Mouse (Mus musculus) left cerebral cortex, adult 2 months (tissue): Measurements from ENCODE around the gene Cox6b1. TPM values are rescaled to one million over a fixed set of nuclear protein-coding genes. Genes with fewer than 3 reads are reported as not detected.

Experiments
- DNase-seq, 2 experiments: peaks; one replicate each; pipeline ENCODE4 v3.0.0; 2021 to 2022; ENCODE audit warnings: low spot score in 2 of 2, mixed read lengths in 1 of 2; ENCODE audit errors: extremely low spot score in 1 of 2
- H3K27ac ChIP-seq: fragments of 200-600 bp; 2 replicates; pipeline ENCODE4 v1.8.1; 2022
- H3K4me3 ChIP-seq: fragments of 200-600 bp; 2 replicates; pipeline ENCODE4 v1.8.1; 2022
- CTCF ChIP-seq: fragments of 200-600 bp; IDR thresholded peaks from 2 replicates; pipeline ENCODE4 v1.8.1; 2022; ENCODE audit warnings: antibody characterized with exemption, mild to moderate bottlenecking, moderate library complexity
- intact Hi-C: fragments of 180-260 bp; cut with DNase I; formaldehyde crosslinking; loops from one replicate; pipeline ENCODE4 v1.15.1; 2025
- long read RNA-seq, 2 experiments: library from polyadenylated mRNA; stranded (forward); transcript quantifications; one replicate each; pipeline ENCODE4 v2.0.0; 2021; ENCODE audit warnings: borderline mapping rate in 2 of 2
- total RNA-seq, 2 experiments: library from RNA; stranded (reverse); gene quantifications; 2 replicates each; pipeline ENCODE4 v1.2.3; 2021

Cox6b1 gene
- 100 to 1,000 TPM; 565 to 587 TPM for total RNA-seq
- long read RNA-seq, experiment 1, transcript Cox6b1-201 (4 exons, 618 nt), result major isoform, 266 of 279 reads
- long read RNA-seq, experiment 1, partial matches to known transcripts, result 10 of 279 reads
- long read RNA-seq, experiment 1, other reads (novel, unspliced or antisense), result 3 of 279 reads
- long read RNA-seq, experiment 2, transcript Cox6b1-201 (4 exons, 618 nt), result major isoform, 189 of 194 reads
- long read RNA-seq, experiment 2, partial matches to known transcripts, result 1 of 194 reads
- long read RNA-seq, experiment 2, other reads (novel, unspliced or antisense), result 4 of 194 reads

GRCm38 (mm10) chr7:30625530-30626384 lies at the start of gene Cox6b1:
Gene Cox6b1 (minus strand): TSS chr7:30626151.
- H3K4me3 ChIP-seq, result peak within 1 kb of the TSS; percentile 89
- peak within 1 kb of the TSS; percentile 91 for H3K27ac ChIP-seq
- DNase-seq, result peak; percentile 80 to 85
- intact Hi-C loops, result loop anchor here (5.0 kb wide), 1 partner anchor 38 kb away; the partner anchor contains the start of gene Kmt2b
- no peak for TF ChIP-seq CTCF

DNA sequence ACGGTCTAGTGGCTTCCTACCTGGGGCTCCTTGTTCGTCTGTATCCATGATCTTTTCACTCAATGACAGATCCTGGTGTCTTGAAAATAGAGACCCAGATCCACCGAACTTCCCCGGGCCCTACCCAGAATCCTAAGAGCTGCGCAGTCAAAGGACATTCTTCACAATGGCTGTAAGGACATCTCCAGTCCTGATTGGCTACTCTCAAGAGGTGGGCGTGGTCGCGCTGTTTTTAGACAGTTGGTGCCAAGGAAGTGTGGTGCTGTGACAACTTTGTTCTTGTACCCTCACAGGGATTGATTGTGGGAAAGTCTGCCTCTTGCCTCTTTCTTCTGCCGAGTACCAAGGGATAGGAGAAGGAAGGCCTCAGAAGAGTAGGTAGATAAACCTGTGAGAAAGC lies 45.5 kb upstream of the Cox6b1 start, which contains the start of gene Pmis2:
TSS of gene Pmis2 (minus strand) at position 126 of the 400 bp plus-strand sequence.
- H3K4me3 ChIP-seq, result no peak within 1 kb of the TSS
- TF ChIP-seq CTCF, result no peak
- intact Hi-C loops, result no loop called here

DNA sequence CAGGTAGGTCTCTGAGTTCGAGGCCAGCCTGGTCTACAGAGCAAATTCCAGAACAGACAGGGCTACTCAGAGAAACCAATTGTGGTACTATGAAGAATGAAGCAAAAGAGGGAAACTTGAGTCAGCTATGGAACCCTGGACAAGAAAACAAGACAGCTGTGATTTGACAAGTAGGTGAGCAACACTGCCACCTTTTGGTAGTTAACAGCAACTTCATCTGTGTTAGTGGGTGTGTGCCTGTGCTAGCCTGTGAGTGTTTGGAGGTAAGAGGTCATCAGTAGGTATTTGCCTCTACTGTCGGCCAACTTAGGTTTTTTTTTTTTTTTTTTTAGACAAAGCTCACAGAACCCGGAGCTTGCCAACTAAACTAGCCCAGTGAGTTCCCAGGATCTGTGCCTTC lies 43.3 kb upstream of the Cox6b1 start:
- peak; percentile 34 for TF ChIP-seq CTCF
- H3K4me3 ChIP-seq, result no peak overlapping the region
- no peak overlapping the region for H3K27ac ChIP-seq
- no peak for DNase-seq
- intact Hi-C loops, result loop anchor here (5.0 kb wide), 1 partner anchor 188 kb away; the partner anchor contains the start of gene Ffar3

More for the DNA sequence above, 45.5 kb upstream of the Cox6b1 start, which contains the start of gene Pmis2:
- no peak within 1 kb of the TSS for H3K27ac ChIP-seq
- DNase-seq, result no peak

- peak overlapping the region; percentile 64 for H3K27ac ChIP-seq
- intact Hi-C loops, result loop anchor here (1.0 to 5.0 kb wide), 2 partner anchors 64 to 192 kb away; partner anchors contain the start of genes Ffar3 and Tmem147
- DNase-seq, result no peak
- no peak for TF ChIP-seq CTCF
- peak overlapping the region; percentile 68 for H3K4me3 ChIP-seq
Measured at GRCm38 (mm10) chr7:30665321-30665720, 39.4 kb upstream of the Cox6b1 start.

DNA sequence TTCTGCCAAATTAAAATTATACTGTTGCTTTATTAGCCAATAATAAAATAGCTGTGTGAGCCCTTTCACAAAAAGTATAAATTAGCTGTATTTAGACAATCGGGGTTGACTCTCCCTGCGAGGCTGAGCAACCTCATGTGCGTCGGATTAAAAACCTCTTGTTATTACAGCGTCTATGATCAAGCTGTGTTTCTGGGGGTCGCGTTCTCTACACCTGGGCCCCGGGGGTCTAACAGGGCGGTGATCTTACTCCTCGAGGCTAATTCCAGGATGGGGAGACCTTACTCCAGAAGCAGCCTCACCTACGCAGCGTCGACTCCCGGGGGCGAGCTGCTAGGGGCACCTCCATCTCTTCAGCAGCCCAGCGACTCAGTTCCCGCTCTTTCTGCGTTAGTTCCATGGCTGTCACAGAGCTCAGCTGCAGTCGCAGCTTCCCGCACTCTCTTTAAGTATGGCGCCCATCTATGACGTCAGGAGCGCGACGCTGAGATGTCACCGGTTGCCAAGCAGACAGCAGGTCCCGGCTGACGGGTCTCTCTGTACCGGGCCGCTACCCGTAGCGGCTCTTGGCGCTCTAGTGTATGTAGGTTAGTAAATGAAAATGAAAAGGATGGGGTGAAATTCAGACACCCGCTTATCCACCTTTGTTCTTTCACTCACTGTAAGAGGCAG lies 38.7 kb upstream of the Cox6b1 start, which contains the start of gene Haus5:
TSS of gene Haus5 (minus strand) at position 466 of the 672 bp plus-strand sequence.
- TF ChIP-seq CTCF, result no peak
- Histone ChIP-seq H3K4me3 (peak within 1 kb of the TSS; percentile 68), H3K27ac (peak within 1 kb of the TSS; percentile 64)
- peak; percentile 89 to 91 for DNase-seq
- intact Hi-C loops, result loop anchor here (1.0 to 5.0 kb wide), 2 partner anchors 65 to 193 kb away; partner anchors contain the start of genes Ffar3 and Tmem147

GRCm38 (mm10) chr7:30649591-30650540 lies 23.9 kb upstream of the Cox6b1 start, which contains the start of gene Rbm42:
Gene Rbm42 (minus strand): TSS chr7:30650317.
- H3K4me3 ChIP-seq, result peak within 1 kb of the TSS; percentile 81
- no peak for TF ChIP-seq CTCF
- peak; percentile 98 for DNase-seq
- H3K27ac ChIP-seq, result peak within 1 kb of the TSS; percentile 90
- intact Hi-C loops, result loop anchor here (1.0 kb wide), 1 partner anchor 79 kb away; the partner anchor contains the start of gene Tmem147

DNA sequence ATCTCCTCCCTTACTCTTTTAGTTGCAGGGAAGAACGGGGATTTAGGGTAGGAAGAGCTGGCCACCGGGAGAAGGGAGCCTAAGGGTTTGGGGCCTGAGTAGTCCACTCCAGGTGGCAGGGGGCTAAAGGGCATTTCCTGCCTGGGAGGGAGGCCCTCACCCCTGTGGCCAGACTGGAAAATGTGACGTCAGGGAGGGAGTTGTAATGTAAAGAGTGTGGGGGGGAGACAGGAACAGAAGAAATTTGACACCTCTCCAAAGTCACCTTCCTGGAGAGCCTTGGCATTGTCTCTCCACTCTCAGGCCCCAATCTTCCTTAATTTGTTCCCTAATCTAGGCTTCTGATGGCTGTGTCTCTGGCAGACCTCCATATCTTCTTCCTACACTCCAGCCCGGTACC lies 13.1 kb upstream of the Cox6b1 start:
- intact Hi-C loops, result no loop called here
- H3K27ac ChIP-seq, result no peak overlapping the region
- no peak for TF ChIP-seq CTCF
- no peak for DNase-seq
- H3K4me3 ChIP-seq, result no peak overlapping the region

DNA sequence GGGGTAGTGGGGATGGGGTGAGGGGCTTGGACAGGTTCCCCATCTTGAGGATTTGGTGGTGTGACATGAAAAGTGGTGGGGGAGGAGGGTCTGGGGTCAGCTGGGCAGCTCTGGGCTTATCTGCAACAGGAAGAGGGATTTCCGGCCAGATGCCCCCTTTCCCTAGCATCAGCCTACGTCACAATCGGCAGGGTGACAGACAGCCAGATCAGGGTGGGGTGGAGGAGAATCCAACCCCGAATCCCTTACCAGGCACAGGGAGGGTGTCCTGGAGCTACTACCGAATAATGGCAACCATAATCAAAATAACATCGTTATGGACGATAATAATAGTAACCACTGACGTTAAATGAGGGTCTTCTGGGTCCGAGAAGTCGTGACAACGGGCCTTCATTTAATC lies 10.4 kb upstream of the Cox6b1 start:
- Histone ChIP-seq H3K4me3 (no peak overlapping the region), H3K27ac (no peak overlapping the region)
- no peak for DNase-seq
- TF ChIP-seq CTCF, result no peak
- intact Hi-C loops, result no loop called here

DNA sequence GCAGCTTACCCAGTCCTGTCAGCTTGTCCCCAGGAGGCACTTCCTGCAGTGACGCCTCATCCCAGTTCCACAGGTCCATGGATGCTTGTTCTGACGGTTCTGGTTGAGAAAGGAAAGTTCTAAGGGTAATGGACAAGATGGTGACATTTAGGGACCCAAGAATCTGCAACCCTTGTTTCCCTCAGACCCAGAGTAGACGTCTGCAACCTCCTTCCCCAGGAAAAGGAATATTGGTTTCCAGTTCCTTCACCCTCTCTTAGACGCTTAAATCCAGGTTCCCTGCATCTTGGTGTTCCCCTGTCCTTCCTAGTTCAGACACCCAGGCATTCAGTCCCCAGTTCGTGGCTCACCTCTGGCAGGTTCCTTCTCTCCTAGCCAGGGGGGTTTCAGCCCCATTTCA lies 9.8 kb upstream of the Cox6b1 start, which contains the start of gene Etv2:
TSS of gene Etv2 (minus strand) at position 101 of the 400 bp plus-strand sequence.
- H3K27ac ChIP-seq, result no peak within 1 kb of the TSS
- DNase-seq, result no peak
- H3K4me3 ChIP-seq, result no peak within 1 kb of the TSS
- intact Hi-C loops, result no loop called here
- TF ChIP-seq CTCF, result no peak

DNA sequence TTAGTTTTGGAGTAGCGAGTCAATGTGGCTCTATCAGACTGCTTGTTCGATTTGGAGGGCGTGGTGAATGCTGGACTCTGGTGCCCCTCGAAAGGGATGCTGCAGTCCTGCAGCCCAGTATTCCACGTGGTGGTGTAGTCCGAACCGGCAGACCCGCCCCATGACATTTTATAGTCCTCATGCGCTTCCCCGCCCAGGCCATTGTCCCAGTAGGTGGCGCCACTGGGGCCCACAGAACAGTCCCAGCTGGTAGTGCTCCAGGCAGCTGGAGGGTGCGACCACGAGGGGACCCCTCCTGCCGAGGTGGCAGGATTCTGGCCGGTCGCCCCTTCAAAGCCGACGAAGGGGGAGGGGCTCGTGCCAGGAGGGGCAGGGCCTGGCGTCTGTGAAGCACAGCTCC lies 8.7 kb upstream of the Cox6b1 start:
- Histone ChIP-seq H3K27ac (no peak overlapping the region), H3K4me3 (no peak overlapping the region)
- intact Hi-C loops, result no loop called here
- peak; percentile 23 to 33 for DNase-seq
- TF ChIP-seq CTCF, result peak; percentile 50
